Mouse (Mus musculus) heart, postnatal 4 days (tissue): ENCODE measurements around the gene Cflar. TPM values are rescaled to one million over a fixed set of nuclear protein-coding genes. Genes with fewer than 3 reads are reported as not detected.
"Not testable (repeated sequence)": the region's sequence is repeated elsewhere in the genome, so short reads cannot be mapped to it uniquely, and the experiment has no call there.

Experiments used
- DNase-seq: peaks from one replicate; pipeline ENCODE4 v3.0.0; 2021
- total RNA-seq, 2 experiments: library from RNA; stranded (reverse); gene quantifications; 2 replicates each; pipeline ENCODE4 v1.2.3; 2021

Cflar gene
- total RNA-seq, 2 experiments from 2014 or later = 52.1 to 63.0 TPM

DNA sequence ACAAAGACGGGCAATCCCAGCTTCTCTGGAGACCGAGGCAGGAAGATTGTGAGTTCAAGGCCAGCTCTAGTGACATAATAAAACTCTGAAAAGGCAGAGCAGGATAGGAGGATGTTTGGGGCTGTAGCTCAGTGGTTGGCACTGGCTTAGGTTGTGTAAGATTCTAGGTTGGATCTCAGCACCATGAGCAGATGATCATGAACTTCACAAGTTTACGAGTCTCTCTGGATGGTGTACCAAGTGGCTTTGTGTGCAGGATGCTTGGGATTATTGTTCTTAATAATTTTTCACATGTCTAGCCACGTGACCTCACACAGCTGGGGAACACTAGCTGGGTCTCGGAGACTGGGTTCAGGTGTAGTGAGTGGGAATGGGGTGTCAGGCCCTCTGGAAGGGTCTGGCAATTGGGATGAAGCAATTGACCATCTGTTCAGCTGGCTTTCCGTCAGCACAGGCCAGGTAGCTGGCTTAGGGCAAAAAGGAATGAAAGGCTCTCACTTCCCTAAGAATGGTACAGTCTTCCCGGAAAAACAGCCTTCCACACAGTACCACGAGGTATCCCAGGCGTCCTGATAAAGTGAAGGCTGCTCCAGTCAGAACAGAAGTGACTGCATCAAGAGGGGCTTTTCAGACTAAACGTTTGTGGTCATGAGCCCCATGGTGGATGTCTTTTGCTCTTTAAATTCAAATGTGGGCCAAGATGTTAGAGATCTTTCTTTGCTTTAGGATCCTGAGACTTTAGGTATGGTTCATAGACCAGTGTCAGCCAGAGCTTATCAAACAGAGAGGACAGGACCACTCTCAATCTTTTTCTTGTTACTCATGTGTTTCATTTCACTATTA lies 16.7 kb downstream of the Cflar start:
- no peak for DNase-seq

DNA sequence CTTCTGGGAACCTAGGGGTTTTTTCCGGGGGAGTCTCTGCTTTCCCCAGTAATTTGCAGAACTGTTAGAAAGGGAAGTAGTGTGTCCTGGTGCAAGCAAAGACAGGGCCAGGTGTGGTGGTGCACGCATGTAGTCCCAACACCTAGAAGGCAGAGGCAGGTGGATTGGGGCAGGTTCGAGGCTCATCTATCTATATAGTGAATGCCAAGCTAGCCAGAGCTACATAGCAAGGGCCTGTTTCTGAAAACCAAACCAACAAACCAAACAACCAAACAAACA lies 17.2 kb downstream of the Cflar start:
- DNase-seq = no peak

DNA sequence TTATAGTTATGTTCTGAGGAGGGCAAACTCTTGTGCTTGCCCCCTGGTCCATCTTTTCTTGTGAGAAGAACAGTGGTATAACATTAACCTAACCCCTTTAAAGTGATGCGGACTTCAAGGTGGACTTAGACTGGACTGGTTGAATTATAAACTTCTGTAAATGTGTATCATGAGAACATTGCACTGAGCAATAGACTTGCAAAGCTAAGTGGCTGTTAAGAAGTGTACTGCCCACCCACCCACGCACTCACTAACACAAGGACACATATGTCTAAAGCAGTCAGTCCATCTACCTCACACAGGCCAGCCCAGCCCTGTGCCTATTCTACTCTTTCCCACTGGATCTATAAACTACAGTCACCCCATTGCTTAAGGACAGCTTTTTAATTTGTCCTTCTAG lies 22.3 kb downstream of the Cflar start:
- no peak for DNase-seq

DNA sequence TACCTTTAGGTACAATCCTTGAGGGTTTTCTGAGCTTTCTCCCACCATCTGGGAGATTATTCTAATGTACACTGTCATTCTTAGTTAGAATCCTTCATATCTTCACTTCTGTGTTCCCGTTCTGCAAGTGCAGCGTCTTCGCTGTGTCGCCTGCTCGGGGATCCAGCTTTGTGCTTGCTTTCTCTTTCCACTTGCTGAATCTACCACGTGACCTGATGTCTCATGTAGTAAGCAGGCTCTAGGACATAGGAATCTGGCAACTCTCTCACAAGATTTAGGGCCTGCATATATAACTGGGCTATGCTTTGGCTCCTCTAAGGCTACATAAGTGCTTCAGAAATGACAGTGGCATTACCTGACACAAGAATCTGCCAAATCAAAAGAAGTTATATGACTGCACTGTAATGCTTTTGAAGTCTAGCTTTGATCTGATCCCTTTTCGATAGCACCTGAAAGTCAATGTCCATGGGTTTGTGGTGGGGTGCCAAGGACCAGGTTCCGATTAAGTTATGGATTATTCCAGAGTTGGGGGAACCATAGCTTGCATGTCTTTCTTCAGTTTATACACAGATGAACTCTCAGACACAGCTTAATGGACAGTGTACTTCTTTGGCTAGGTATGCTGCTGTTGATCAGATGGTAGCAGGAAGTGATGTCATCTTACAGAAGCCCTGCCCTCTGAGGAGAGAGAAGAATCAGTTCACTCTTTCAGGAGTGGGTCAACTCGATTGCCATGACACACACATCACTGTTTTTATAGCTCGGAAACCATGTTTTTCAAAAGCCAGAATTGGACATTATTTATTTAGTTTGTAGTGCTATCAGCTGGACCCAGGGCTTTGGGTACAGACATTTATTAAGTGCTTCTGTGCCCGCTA lies 23.0 kb downstream of the Cflar start:
- DNase-seq = no peak

DNA sequence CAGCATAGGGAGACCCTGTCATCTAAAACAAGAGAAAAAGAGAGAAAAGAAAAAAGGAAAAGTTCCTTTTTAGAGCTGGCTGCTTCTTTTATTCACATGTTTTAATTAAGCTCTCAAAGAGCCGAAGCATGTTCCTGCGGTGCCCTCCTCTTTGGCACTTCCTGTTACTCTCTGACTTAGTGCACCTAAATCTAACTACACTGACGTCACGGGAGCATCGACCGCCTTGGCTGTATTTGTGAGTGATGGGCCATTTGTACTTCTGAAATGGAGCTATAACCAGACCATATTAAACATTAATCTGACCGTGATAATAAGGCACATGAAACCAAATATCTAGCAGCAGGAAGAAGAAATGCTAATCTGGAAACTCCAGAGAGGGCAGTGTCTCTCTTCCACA lies 24.7 kb downstream of the Cflar start:
- DNase-seq = no peak

DNA sequence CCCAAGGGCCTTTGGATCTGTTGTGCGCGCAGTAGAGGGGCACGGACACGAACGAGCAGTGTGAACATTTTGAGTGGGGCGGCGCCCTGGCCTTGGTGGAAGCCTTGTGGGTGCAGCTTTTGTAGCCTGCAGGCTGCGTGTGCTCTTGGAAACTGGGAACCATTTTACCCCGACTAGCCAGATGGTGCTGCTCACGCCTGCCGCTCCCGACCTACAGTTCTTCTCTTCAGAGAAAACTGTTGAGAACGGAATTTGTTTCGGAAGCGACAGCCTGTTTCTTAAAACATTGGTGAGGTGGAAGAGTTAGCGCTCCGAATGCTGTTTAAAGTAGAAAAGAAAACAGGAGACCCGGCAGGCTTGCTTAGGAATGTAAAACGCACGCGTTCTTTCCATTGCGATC lies 25.7 kb downstream of the Cflar start:
- DNase-seq = no peak

DNA sequence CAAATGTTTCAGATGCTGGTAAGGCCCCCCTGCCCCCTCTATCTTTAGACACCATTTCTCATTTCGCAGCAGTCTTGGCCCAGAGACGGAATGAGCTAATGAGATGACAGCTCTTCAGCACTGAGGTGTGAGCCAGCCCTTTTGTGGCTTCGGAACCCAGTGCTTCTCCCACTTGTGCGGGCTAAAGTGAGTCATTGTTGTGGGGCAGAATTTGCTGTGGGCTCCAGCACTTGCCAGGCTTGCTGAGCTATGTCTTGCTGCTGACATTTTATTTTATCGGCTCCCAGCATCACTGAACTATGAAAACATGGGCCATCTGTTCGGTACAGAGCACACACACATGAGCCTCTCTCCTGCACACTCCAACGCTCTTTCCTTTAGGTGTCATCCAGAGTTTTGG lies 28.2 kb downstream of the Cflar start:
- no peak for DNase-seq

DNA sequence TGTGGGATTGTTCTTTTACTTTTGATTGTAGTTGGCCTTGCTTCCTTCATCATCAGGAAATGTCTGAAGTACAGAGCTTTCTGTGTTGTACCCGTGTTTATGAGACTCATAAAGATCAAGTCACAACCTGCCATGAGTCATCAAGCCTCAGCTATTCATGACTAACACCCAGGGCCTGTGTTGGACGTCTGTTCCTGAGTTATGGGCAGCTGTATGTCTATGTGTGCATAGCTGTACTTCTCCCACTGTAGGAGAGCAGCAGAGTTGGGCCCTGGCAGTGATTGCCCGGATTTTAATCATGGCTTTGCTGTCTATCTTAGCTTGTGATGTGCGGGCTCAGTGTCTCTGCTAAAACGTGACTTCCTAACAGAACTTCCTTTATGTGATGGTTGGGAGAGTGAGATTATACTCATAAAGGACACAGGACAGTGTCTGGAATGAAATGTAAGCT lies 31.3 kb downstream of the Cflar start:
- DNase-seq = no peak

DNA sequence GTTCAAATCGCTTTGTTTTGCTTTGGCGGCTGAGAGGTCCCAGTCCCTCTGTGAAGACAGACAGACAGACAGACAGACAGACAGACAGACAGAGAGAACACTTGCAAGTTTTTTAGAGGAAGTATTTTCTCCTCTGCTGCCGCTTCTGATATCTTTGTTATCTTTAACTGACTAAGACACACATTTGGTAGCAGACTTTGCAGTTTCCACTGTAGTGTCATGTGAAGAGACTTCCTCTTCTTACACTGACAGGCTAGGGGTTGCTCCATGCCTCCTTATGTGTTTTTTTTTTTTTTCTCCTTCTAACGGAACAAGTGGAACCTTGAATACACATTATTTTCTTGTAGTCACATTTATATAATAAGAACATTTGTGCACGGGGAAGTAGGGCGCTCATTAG lies 31.9 kb downstream of the Cflar start:
- DNase-seq = no peak

DNA sequence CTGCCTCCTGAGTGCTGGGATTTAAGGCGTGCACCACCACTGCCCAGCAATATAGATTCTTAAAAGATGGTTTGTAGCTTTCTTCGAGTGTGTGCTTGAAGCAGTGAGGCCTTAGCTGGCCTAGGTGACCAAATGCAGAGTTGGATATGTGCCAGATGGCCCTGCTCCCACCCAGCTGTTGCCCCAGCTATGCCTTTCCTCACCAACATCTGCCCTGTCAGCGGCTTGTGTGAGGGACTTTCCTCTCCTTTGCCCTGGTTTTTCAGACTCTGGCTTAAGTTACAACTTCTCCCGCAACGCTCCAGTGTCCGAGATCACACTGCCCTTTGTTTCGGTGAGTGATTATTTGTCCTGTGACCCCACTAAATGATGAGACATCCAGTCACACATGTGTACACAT lies 33.3 kb downstream of the Cflar start:
- peak; percentile 32 for DNase-seq

DNA sequence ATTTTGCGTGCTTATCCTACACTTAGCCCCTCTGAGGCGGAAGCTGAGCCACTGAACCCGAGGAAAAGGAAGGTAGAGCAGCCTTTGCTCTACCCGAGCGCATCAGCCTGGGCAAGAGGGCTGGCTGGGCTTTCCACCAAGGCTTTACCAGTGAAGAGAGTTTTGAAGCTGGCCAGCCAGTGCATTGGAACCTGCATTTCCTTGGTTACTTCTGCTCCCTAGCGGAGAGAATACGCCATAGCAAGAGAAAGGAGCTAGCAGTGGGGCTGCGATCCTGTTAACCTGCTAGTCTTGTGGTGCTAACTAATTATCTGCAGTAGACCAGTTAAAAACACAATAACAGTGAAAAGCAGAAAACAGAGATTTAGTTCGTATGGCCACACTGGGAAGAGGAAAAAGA lies 35.6 kb downstream of the Cflar start:
- peak; percentile 49 for DNase-seq

DNA sequence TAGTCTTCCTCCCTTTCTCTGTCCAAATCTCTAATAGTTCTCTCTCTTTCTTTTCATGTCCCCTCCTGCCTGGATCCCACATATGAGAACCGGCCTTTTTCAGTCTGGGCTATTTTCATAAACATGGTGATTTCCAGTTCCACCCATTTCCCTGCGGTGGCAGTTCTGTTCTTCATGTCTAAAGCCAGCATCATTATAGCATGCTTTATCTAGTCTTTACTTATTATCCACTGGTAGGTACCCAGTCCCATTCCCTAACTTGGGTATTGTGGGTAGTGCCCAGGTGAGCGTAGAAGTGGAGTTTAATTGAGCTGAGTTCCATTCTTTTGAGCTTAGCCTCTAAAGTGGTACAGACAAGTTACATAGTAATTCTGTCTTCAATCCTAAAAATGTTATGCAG lies 48.1 kb downstream of the Cflar start:
- DNase-seq = no peak

DNA sequence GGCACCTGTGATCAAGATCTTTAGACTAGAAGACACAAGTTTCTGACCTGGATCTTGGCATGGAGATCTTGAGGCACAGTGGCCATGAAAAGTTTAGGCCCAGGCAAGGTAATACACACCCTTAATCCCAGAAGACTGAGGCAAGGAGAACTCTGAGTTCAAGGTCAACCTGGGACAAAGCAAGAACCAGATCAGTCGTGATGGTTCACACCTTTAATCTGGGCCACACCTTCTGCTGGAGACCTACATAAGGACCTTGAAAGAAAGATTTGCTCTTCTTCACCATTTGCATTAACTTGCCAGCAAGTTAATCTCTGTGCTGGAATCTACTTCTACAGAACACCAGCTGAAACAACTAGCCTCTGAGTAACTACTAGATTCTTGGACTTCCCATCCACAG lies 49.3 kb downstream of the Cflar start:
- no peak for DNase-seq

DNA sequence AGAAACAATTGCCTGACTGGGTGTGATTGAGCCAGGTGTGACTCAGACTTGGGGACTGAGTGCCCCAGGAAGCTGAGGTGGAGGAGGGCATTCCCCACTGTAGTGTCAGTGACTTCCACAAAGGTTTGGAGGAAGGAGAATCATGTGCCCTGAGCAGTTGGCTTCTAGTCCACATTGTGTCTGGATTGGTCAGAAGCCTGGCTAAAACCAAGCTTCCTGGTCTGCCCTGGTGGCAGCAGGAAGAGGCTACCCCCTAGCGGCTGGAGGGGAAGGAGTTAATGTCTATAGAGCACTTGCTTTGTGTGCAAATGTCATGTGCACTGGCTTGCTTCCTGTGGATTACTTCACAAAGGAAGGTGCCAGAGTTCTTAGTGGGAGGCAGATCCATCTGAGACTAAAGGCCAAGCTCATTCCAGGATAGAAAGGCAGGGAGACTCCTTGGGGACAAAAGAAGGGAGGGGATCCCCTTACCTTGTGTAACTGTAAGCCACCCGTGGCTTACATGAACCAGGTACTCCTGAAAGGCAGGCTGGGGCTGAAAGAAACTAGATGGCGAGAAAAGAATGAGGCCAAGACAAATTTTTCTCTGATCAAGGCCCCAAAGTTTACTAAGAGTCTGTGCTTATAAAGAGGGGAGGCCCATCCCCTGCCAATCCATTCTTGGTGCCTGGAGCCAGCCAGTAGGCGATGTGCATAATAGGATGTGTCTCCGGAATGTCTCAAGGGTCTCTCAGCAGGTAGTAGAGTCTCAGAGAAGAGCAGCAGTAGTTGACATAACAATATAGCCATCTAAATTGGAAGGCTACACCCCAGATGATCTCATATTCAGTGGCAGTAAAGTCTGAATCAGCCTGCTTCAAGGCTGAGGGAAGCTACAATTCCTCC lies 50.3 kb downstream of the Cflar start:
- DNase-seq = peak; percentile 32

DNA sequence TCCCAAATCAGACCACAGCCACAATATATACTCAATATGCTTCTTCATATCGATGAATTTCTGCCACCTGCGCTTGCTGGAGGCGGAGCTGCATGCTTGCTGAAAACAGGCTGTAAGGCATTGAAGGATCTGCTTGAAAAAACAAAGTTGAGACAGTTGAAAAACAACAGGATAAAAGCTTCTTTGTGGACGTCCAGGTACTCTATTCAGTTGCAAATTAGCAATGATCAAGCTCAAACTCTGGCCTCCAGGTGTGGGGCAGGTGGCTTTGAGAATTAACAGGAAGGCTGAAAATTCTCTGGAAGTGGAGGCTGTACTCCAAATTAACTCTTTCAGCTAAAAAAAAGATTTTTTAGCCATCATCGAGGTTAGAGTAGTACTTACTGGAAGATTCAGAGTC lies 51.3 kb downstream of the Cflar start:
- DNase-seq = no peak

DNA sequence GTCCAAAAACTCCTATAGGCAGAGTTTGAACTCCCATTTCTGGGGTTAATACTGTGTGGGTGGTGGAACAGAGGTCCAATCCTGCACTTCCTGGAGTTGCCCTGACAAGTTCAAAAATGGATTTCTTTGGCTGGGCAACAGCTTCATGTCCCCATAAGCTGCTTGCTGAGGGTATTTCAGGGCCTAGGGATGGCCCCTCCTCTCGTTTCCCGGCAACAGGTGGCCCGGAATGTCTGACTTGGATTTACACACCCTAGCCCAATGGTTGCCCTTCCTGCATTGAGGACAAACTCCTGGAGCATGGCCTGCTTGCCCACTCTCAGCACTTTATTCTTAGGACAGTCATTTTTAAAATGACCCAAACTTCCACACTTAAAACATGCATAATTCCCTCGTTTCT lies 55.1 kb downstream of the Cflar start:
- not testable (repeated sequence) for DNase-seq

DNA sequence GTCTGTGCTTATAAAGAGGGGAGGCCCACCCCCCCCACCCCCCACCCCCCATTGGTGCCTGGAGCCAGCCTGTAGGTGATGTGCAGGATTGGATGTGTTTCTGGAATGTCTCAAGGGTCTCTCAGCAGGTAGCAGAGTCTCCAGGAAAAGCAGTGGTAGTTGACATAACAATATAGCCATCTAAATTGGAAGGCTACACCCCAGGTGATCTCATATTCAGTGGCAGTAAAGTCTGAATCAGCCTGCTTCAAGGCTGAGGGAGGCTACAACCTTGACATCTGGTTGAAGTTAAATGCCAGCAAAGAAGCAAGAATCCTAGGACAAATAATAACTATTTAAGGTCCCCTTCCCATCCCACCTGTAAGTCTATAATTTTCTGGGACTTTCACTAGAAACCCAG lies 57.8 kb downstream of the Cflar start:
- no peak for DNase-seq

DNA sequence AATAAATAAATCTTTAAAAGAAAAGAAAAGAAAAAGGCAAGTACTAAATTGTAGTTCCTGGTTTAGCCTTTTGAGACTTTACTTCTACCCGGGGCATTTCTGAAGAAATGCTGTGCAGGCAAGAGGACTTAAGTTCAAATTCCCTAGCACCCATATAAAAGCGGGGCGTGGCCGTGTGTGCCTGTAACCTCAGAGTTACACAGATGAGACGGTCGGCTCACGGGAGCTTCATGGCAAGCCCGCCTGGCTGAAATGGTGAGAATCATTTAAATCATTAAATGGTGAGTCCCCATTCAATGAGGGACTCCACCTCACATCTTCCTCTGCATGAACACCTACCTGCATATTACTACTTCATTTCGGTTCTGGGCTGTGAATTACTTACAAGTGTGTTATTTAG lies 58.4 kb downstream of the Cflar start:
- no peak for DNase-seq

DNA sequence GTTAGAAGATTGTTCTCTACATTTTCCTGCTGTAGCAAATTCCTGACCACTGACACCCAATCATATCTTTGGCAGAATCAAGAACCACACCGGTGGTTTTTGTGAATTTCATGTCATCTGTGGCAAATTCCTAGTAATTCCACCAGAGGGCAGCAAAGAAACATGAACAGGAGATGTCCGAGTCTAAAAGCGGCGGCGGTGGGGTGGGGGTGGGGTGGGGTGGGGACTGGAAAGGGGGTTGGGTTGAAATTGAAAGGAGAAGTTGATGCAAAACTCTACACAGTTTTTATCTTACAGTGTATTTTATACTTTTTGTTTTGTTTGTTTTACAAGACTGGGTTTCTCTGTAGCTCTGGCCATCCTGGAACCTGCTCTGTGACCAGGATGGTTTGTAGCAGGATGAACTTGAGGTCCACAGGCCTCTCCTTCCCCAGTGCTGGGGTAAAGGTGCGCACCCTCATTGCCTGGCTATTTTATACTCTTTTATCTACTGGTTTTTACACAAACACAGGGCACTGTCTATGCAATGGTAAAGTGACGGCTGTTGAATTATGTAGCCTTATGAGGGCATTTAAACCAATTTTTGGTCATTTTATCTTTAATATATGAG lies 58.9 kb downstream of the Cflar start:
- DNase-seq = peak; percentile 63

DNA sequence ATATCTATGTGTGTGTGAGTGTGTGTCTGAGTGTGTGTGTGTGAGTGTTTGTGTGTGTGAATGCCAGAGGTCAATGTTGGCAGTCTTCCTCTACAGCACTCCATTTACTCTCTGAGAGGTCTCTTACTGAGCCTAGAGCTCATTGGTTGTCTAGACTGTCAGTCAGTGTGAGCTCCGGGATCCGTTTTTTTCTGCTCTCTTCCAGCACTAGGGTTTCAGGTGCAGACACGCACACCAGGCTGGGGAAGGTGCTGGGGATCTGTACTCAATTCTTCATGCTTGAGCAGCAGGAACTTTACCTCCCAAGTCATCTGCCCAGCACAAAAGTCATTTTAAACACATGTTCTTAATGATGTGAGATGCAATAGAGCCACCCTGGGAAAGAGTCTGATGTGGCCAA lies 60.8 kb downstream of the Cflar start:
- no peak for DNase-seq

DNA sequence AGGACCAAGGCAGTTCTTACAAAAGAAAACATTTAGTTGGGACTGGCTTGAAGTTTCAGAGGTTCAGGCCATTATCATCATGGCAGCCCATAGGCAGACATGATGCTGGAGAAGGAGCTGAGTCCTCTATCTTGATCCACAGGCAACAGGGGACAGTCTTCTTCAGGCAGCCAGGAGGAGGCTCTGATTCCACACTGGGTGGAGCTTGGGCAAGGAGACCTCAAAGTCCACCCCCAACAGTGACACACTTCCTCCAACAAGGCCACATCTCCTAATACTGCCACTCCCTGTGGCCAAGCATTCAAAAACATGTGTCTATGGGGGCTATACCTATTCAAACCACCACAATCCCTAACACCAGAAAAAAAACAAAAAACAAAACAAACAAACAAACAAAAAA lies 62.0 kb downstream of the Cflar start:
- no peak for DNase-seq

DNA sequence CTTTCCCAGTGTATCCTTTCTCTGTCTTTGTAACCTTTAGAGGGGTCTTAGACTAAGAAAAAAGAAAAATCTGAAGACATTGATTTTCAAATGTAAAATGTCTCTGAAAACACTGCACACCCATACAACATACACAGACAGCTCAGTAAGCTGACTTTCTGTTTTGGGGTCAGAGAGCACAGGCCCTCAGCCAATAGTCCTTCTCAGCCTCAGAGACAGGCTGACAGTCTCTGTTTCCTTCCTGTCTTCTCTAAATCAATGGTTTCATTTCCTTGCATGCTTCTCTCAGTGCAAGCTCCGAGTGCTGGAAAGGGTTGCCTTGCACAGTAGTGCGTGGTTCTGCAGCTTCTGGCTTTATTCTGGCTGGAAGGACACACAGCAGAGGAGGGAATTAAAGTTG lies 62.6 kb downstream of the Cflar start:
- no peak for DNase-seq

DNA sequence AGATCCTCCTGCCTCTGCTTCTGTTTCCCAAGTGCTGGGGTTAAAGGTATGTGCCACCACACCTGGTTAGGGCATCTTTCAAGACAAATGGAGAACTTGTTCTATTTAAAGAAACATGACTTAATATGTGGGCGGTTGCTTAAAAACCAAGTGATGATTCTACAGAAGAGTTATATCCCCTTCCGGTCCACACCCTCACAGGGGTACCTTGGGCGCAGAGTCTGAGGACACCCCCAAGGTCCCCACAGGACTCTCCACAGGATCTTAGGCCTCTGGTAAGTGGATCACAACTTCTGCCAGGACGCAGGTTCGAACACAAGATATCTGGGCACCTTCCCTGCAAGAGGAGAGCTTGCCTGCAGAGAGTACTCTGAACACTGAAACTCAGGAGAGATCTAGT lies 64.1 kb downstream of the Cflar start:
- no peak for DNase-seq
